Mouse (Mus musculus) embryo, embryonic 11 days (tissue): ENCODE measurements around the gene Npl.
"Not testable (repeated sequence)": the region's sequence is repeated elsewhere in the genome, so short reads cannot be mapped to it uniquely, and the experiment has no call there.

Source experiments
- DNase-seq: peaks from one replicate; pipeline ENCODE4 v3.0.0-alpha.2; 2015

Gene Npl

GRCm38 (mm10) chr1:153486767-153487499, 62.9 kb downstream of the Npl start:
- DNase-seq, result peak; percentile 69

- not testable (repeated sequence) for DNase-seq
Measured at GRCm38 (mm10) chr1:153486120-153486519, 63.7 kb downstream of the Npl start.

GRCm38 (mm10) chr1:153485201-153485796, 64.5 kb downstream of the Npl start:
- DNase-seq, result no peak

- no peak for DNase-seq
Measured at GRCm38 (mm10) chr1:153481025-153481412, 68.8 kb downstream of the Npl start.

GRCm38 (mm10) chr1:153480386-153481024, 69.3 kb downstream of the Npl start:
- peak; percentile 72 for DNase-seq

- no peak for DNase-seq
Measured at GRCm38 (mm10) chr1:153479296-153479695, 70.5 kb downstream of the Npl start.

- no peak for DNase-seq
Measured at GRCm38 (mm10) chr1:153461796-153462195, 88.0 kb downstream of the Npl start.

- DNase-seq, result no peak
Measured at GRCm38 (mm10) chr1:153456137-153456536, 93.7 kb downstream of the Npl start.

- DNase-seq, result no peak
Measured at GRCm38 (mm10) chr1:153453146-153453642, 96.7 kb downstream of the Npl start.
